Mouse (Mus musculus): ENCODE measurements around the gene Baz1b.

DNA sequence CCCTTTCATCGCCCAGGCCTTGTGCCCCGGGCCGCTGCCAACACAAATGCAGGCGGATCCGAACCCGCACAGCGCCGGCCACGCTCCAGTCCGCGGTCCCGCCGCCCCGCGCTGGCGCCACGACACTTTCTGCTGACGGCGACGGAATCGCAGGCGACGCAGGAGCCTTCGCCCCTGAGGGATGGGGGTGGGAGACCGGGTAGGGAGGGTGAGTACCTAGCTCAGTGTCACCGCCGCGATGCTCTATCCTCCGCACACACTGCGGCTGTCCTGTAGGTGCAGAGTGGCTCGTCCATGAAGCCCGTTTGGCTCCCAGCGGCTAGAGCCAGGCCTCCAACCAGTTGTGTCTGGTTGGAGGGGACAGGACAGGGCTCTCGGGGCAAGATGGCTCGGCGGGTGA lies 89.5 kb downstream of the Baz1b start:
- TF ChIP-seq CTCF (IDR thresholded peaks at IDR 0.05; ENCODE audit: low read depth, low read length): no peak
- no peak for TF ChIP-seq POLR2A (IDR thresholded peaks at IDR 0.05; ENCODE audit: insufficient read depth, low read length)
